Mouse (Mus musculus) MEL (cell line): Measurements from ENCODE around the gene Hs1bp3.

Experiments
- CTCF ChIP-seq, 3 experiments: IDR thresholded peaks in 2 of 3; conservative IDR thresholded peaks in 1 of 3; 2 replicates each; pipeline ENCODE4 v1.5.1; 2011 to 2012; ENCODE audit warnings: low read length in 3 of 3, low read depth in 2 of 3, mild to moderate bottlenecking in 2 of 3, improper control_type of control experiment in 1 of 3, inconsistent platforms in 1 of 3, mixed read lengths in 1 of 3, moderate library complexity in 1 of 3; ENCODE audit not compliant: control insufficient read depth in 1 of 3, insufficient read depth in 1 of 3, poor library complexity in 1 of 3, severe bottlenecking in 1 of 3
- ELF1 ChIP-seq: IDR thresholded peaks from 2 replicates; pipeline ENCODE4 v1.6.1; 2014; ENCODE audit warnings: low read depth, mild to moderate bottlenecking, inconsistent platforms, low read length, improper control_type of control experiment, moderate library complexity
- GABPA ChIP-seq: IDR thresholded peaks from 2 replicates; pipeline ENCODE4 v1.6.1; 2012; ENCODE audit warnings: low read depth, mild to moderate bottlenecking, inconsistent platforms, low read length, improper control_type of control experiment, moderate library complexity
- MAX ChIP-seq: IDR thresholded peaks from 2 replicates; pipeline ENCODE4 v1.6.1; 2011; ENCODE audit warnings: low read length, improper control_type of control experiment
- MAZ ChIP-seq: IDR thresholded peaks from 2 replicates; pipeline ENCODE4 v1.6.1; 2012; ENCODE audit warnings: low read depth, mild to moderate bottlenecking, inconsistent platforms, low read length, improper control_type of control experiment
- MYB ChIP-seq: IDR thresholded peaks from 2 replicates; pipeline ENCODE4 v1.6.1; 2011; ENCODE audit warnings: mild to moderate bottlenecking, low read depth, low read length, improper control_type of control experiment
- POLR2A ChIP-seq, 2 experiments: IDR thresholded peaks; 2 replicates each; pipeline ENCODE4 v1.6.1; 2011 to 2012; ENCODE audit warnings: low read length in 2 of 2, mild to moderate bottlenecking in 2 of 2, control low read depth in 1 of 2, improper control_type of control experiment in 1 of 2, low read depth in 1 of 2, moderate library complexity in 1 of 2; ENCODE audit not compliant: control insufficient read depth in 1 of 2, insufficient read depth in 1 of 2, poor library complexity in 1 of 2
- USF2 ChIP-seq, 2 experiments: IDR thresholded peaks; 2 replicates each; pipeline ENCODE4 v1.6.1; 2011 to 2012; ENCODE audit warnings: improper control_type of control experiment in 2 of 2, low read length in 2 of 2, borderline replicate concordance in 1 of 2, inconsistent platforms in 1 of 2, low read depth in 1 of 2, mild to moderate bottlenecking in 1 of 2; ENCODE audit not compliant: insufficient read depth in 1 of 2
- ZMIZ1 ChIP-seq: IDR thresholded peaks from 2 replicates; pipeline ENCODE4 v1.6.1; 2012; ENCODE audit warnings: low read depth, mild to moderate bottlenecking, inconsistent platforms, low read length, improper control_type of control experiment, moderate library complexity

GRCm38 (mm10) chr12:8281225-8282017 lies 31.8 kb upstream of the Hs1bp3 start:
- TF ChIP-seq USF2 (IDR thresholded peaks at IDR 0.05; ENCODE audit: borderline replicate concordance in 1 of 2, insufficient read depth in 1 of 2, low read depth in 1 of 2, low read length in 2 of 2) (no peak), MAX (no peak), MAZ (no peak), ZMIZ1 (no peak), MYB (no peak), ELF1 (no peak), GABPA (no peak), CTCF (IDR thresholded peaks at IDR 0.05 in 2 of 3, conservative IDR thresholded peaks at IDR 0.05 in 1 of 3; ENCODE audit: control insufficient read depth in 1 of 3, insufficient read depth in 1 of 3, low read depth in 2 of 3, low read length in 3 of 3, poor library complexity in 1 of 3, severe bottlenecking in 1 of 3) (no peak), POLR2A (IDR thresholded peaks at IDR 0.05; ENCODE audit: control insufficient read depth in 1 of 2, insufficient read depth in 1 of 2, low read depth in 1 of 2, low read length in 2 of 2, poor library complexity in 1 of 2) (no peak)
